Mouse (Mus musculus) midbrain, embryonic 10.5 days (tissue): ENCODE data around the gene Tm6sf2. TPM values are rescaled to one million over a fixed set of nuclear protein-coding genes. Genes with fewer than 3 reads are reported as not detected.

Experiments used
- DNase-seq: peaks from one replicate; pipeline ENCODE4 v3.0.0-alpha.2; 2017; ENCODE audit warnings: low spot score
- H3K27ac ChIP-seq: fragments of 300-500 bp; sonication (generic); replicated peaks from 2 replicates; pipeline ENCODE4 v1.5.1; 2016; ENCODE audit warnings: mild to moderate bottlenecking
- H3K27me3 ChIP-seq: fragments of 300-500 bp; sonication (generic); 2 replicates; pipeline ENCODE4 v1.6.1; 2016; ENCODE audit warnings: low read depth, mild to moderate bottlenecking; ENCODE audit not compliant: poor library complexity, severe bottlenecking
- H3K36me3 ChIP-seq: fragments of 300-500 bp; sonication (generic); 2 replicates; pipeline ENCODE4 v1.6.1; 2016; ENCODE audit warnings: mild to moderate bottlenecking, moderate library complexity
- H3K4me1 ChIP-seq: fragments of 300-500 bp; sonication (generic); 2 replicates; pipeline ENCODE4 v1.6.1; 2016
- H3K4me3 ChIP-seq: fragments of 300-500 bp; sonication (generic); 2 replicates; pipeline ENCODE4 v1.5.1; 2016; ENCODE audit warnings: mild to moderate bottlenecking, moderate library complexity
- H3K9me3 ChIP-seq: fragments of 300-500 bp; sonication (generic); replicated peaks from 2 replicates; pipeline ENCODE4 v1.6.1; 2016; ENCODE audit warnings: mild to moderate bottlenecking
- WGBS: fragments of 180-500 bp; shearing (Covaris S2); methylation state at CpG from one replicate; pipeline ENCODE4 v1.1.7; 2016; 5-methylcytosine and 5-hydroxymethylcytosine counted together
- microRNA-seq: library from miRNA; unstranded; fragments of <30 nt; microRNA quantifications from one replicate; pipeline ENCODE4, GENCODE M21; 2017
- polyA plus RNA-seq: library from polyadenylated mRNA; unstranded; fragments of >200 nt; fragmentation: Nextera tagmentation; extraction: Ambion mirVana; gene quantifications from 2 replicates; pipeline ENCODE4 v1.2.1, GENCODE M21; 2016

Gene Tm6sf2
- polyA plus RNA-seq, 1 experiment from 2014 or later, result 0.69 TPM

GRCm38 (mm10) chr8:70128435-70128834, 55.7 kb downstream of the Tm6sf2 start:
- Histone ChIP-seq H3K9me3 (no peaks in the 10 kb centered on the region), H3K27me3 (0 out of 2 replicates have a peak, but pooled peaks cover 7% of the 10 kb centered on the region), H3K36me3 (peaks cover 13% of the 10 kb centered on the region), H3K4me3 (no peak overlapping the region), H3K4me1 (peaks cover 17% of the 10 kb centered on the region), H3K27ac (no peak overlapping the region)
- no peak for DNase-seq
- WGBS, result 86% methylated on average over 3 of the region's 3 CpGs

GRCm38 (mm10) chr8:70129309-70129952, 56.7 kb downstream of the Tm6sf2 start:
- H3K27ac ChIP-seq, result no peak overlapping the region
- H3K4me1 ChIP-seq, result peaks cover 17% of the 10 kb centered on the region
- no peaks in the 10 kb centered on the region for H3K27me3 ChIP-seq
- DNase-seq, result no peak
- no peak overlapping the region for H3K4me3 ChIP-seq
- WGBS, result 77% methylated on average over 9 of the region's 9 CpGs
- peaks cover 23% of the 10 kb centered on the region for H3K36me3 ChIP-seq
- H3K9me3 ChIP-seq, result no peaks in the 10 kb centered on the region

Small RNA genes lying within 50 kb of the gene (microRNA-seq; reads per million reads assigned to microRNA genes)
- not detected for gene Mir7066

Other genes with a start within 250 kb of the Tm6sf2 start
- gene Pbx4, start 240.4 kb upstream of the Tm6sf2 start, polyA plus RNA-seq, result 42.9 and 46.0 TPM in 2 replicates
- 0.47 TPM in 2 replicates for gene Cilp2, start 185.2 kb upstream of the Tm6sf2 start, polyA plus RNA-seq
- 5.2 and 5.4 TPM in 2 replicates for gene Tssk6, start 170.7 kb upstream of the Tm6sf2 start, polyA plus RNA-seq
- 173 and 174 TPM in 2 replicates for gene Ndufa13, start 170.4 kb upstream of the Tm6sf2 start, polyA plus RNA-seq
- 4.2 and 5.9 TPM in 2 replicates for gene Yjefn3, start 170.2 kb upstream of the Tm6sf2 start, polyA plus RNA-seq
- 48.0 and 48.7 TPM in 2 replicates for gene Gatad2a, start 76.5 kb upstream of the Tm6sf2 start, polyA plus RNA-seq
- 57.2 and 67.4 TPM in 2 replicates for gene Mau2, start 30.2 kb upstream of the Tm6sf2 start, polyA plus RNA-seq
- gene Sugp1, start 30.1 kb upstream of the Tm6sf2 start, polyA plus RNA-seq, result 51.9 and 57.7 TPM in 2 replicates
- gene Hapln4, start 10.5 kb downstream of the Tm6sf2 start, polyA plus RNA-seq, result 0.06 and 0.22 TPM in 2 replicates
- 14.4 and 44.7 TPM in 2 replicates for gene Ncan, start 47.9 kb downstream of the Tm6sf2 start, polyA plus RNA-seq
- 28.4 and 30.7 TPM in 2 replicates for gene Nr2c2ap, start 58.4 kb downstream of the Tm6sf2 start, polyA plus RNA-seq
- 16.1 and 18.1 TPM in 2 replicates for gene Rfxank, start 66.2 kb downstream of the Tm6sf2 start, polyA plus RNA-seq
- gene Borcs8, start 66.6 kb downstream of the Tm6sf2 start, polyA plus RNA-seq, result 38.2 and 41.3 TPM in 2 replicates
- 0.46 and 0.86 TPM in 2 replicates for gene Mef2b, start 66.8 kb downstream of the Tm6sf2 start, polyA plus RNA-seq
- gene Tmem161a, start 99.4 kb downstream of the Tm6sf2 start, polyA plus RNA-seq, result 66.1 and 73.4 TPM in 2 replicates
- gene Slc25a42, start 139.4 kb downstream of the Tm6sf2 start, polyA plus RNA-seq, result 2.2 and 2.7 TPM in 2 replicates
- 57.6 and 62.4 TPM in 2 replicates for gene Sugp2, start 161.3 kb downstream of the Tm6sf2 start, polyA plus RNA-seq
- gene Armc6, start 161.5 kb downstream of the Tm6sf2 start, polyA plus RNA-seq, result 35.7 and 38.8 TPM in 2 replicates
- 102 and 111 TPM in 2 replicates for gene Homer3, start 209.9 kb downstream of the Tm6sf2 start, polyA plus RNA-seq
- 56.4 and 57.4 TPM in 2 replicates for gene Ddx49, start 229.6 kb downstream of the Tm6sf2 start, polyA plus RNA-seq
- gene Cope, start 229.6 kb downstream of the Tm6sf2 start, polyA plus RNA-seq, result 308 and 311 TPM in 2 replicates
- 4.6 and 5.3 TPM in 2 replicates for gene Cers1, start 242.9 kb downstream of the Tm6sf2 start, polyA plus RNA-seq